Mouse (Mus musculus): ENCODE results near the gene Derl3. TPM values are rescaled to one million over a fixed set of nuclear protein-coding genes. Genes with fewer than 3 reads are reported as not detected.

Derl3 gene
- polyA plus RNA-seq, 1 experiment from 2014 or later: 0.64 TPM

- WGBS: 83% methylated on average over 15 of the region's 15 CpGs
- no peak for ATAC-seq
- Histone ChIP-seq H3K4me3 (ENCODE audit: low read length) (no peak within 1 kb of the TSS), H3K36me3 (ENCODE audit: control insufficient read depth, insufficient read depth, low read length) (no peaks in the 10 kb centered on the region), H3K4me1 (ENCODE audit: control insufficient read depth, insufficient read depth, low read depth, low read length) (peaks cover 2% of the 10 kb centered on the region; the same call in 1 of the 2 replicates), H3K9ac (ENCODE audit: low read depth, low read length) (no peak within 1 kb of the TSS), H3K27ac (ENCODE audit: low read depth, low read length) (no peak within 1 kb of the TSS), H3K27me3 (replicated peaks; ENCODE audit: control insufficient read depth, insufficient read depth, low read length) (no peaks in the 10 kb centered on the region), H3K4me2 (ENCODE audit: low read length) (no peak within 1 kb of the TSS; the same call in 1 of the 2 replicates), H3K9me3 (ENCODE audit: control insufficient read depth, low read length) (no peaks in the 10 kb centered on the region)
Observed at GRCm38 (mm10) chr10:75942736-75943477, 49.7 kb downstream of the Derl3 start, which contains the start of gene Vpreb3. Vpreb3 (plus strand) TSS chr10:75943057.

GRCm38 (mm10) chr10:75944066-75944772 is 51.0 kb downstream of the Derl3 start:
- ATAC-seq: no peak
- Histone ChIP-seq H3K4me1 (ENCODE audit: control insufficient read depth, insufficient read depth, low read depth, low read length) (peaks cover 2% of the 10 kb centered on the region; the same call in 1 of the 2 replicates), H3K9me3 (ENCODE audit: control insufficient read depth, low read length) (no peaks in the 10 kb centered on the region), H3K4me3 (ENCODE audit: low read length) (no peak overlapping the region), H3K4me2 (ENCODE audit: low read length) (no peak overlapping the region; the same call in 1 of the 2 replicates), H3K27me3 (replicated peaks; ENCODE audit: control insufficient read depth, insufficient read depth, low read length) (no peaks in the 10 kb centered on the region), H3K36me3 (ENCODE audit: control insufficient read depth, insufficient read depth, low read length) (no peaks in the 10 kb centered on the region), H3K27ac (ENCODE audit: low read depth, low read length) (no peak overlapping the region), H3K9ac (ENCODE audit: low read depth, low read length) (no peak overlapping the region)
- WGBS: 14% methylated on average over 11 of the region's 11 CpGs

GRCm38 (mm10) chr10:75945213-75945612 is 52.0 kb downstream of the Derl3 start:
- 89% methylated on average over 7 of the region's 7 CpGs for WGBS
- Histone ChIP-seq H3K36me3 (ENCODE audit: control insufficient read depth, insufficient read depth, low read length) (no peaks in the 10 kb centered on the region), H3K27me3 (replicated peaks; ENCODE audit: control insufficient read depth, insufficient read depth, low read length) (no peaks in the 10 kb centered on the region), H3K27ac (ENCODE audit: low read depth, low read length) (no peak overlapping the region), H3K9ac (ENCODE audit: low read depth, low read length) (no peak overlapping the region), H3K9me3 (ENCODE audit: control insufficient read depth, low read length) (no peaks in the 10 kb centered on the region), H3K4me1 (ENCODE audit: control insufficient read depth, insufficient read depth, low read depth, low read length) (peaks cover 2% of the 10 kb centered on the region; the same call in 1 of the 2 replicates), H3K4me2 (ENCODE audit: low read length) (no peak overlapping the region), H3K4me3 (ENCODE audit: low read length) (no peak overlapping the region)
- no peak for ATAC-seq

Other genes with a start within 250 kb of the Derl3 start
- gene Susd2, start 249.4 kb upstream of the Derl3 start, polyA plus RNA-seq (2015; fragmentation: Nextera tagmentation; extraction: Ambion mirVana): 10.5 and 11.9 TPM in 2 replicates
- gene Cabin1, start 129.1 kb upstream of the Derl3 start, polyA plus RNA-seq (2015; fragmentation: Nextera tagmentation; extraction: Ambion mirVana): 30.9 and 35.5 TPM in 2 replicates
- 73.5 and 89.1 TPM in 2 replicates for gene Ddt, start 120.0 kb upstream of the Derl3 start, polyA plus RNA-seq (2015; fragmentation: Nextera tagmentation; extraction: Ambion mirVana)
- 0.50 TPM in 1 of 2 replicates, not detected in the other for gene Gm20441, start 112.5 kb upstream of the Derl3 start, polyA plus RNA-seq (2015; fragmentation: Nextera tagmentation; extraction: Ambion mirVana)
- gene Gstt3, start 112.0 kb upstream of the Derl3 start, polyA plus RNA-seq (2015; fragmentation: Nextera tagmentation; extraction: Ambion mirVana): 1.4 and 1.5 TPM in 2 replicates
- gene Gstt1, start 94.8 kb upstream of the Derl3 start, polyA plus RNA-seq (2015; fragmentation: Nextera tagmentation; extraction: Ambion mirVana): 18.8 and 21.9 TPM in 2 replicates
- gene Gstt4, start 70.9 kb upstream of the Derl3 start, polyA plus RNA-seq (2015; fragmentation: Nextera tagmentation; extraction: Ambion mirVana): not detected in 2 replicates
- gene Gstt2, start 56.0 kb upstream of the Derl3 start, polyA plus RNA-seq (2015; fragmentation: Nextera tagmentation; extraction: Ambion mirVana): 7.9 and 8.5 TPM in 2 replicates
- gene Mif, start 33.2 kb upstream of the Derl3 start, polyA plus RNA-seq (2015; fragmentation: Nextera tagmentation; extraction: Ambion mirVana): 1,592 and 1,680 TPM in 2 replicates
- gene Smarcb1, start 28.2 kb downstream of the Derl3 start, polyA plus RNA-seq (2015; fragmentation: Nextera tagmentation; extraction: Ambion mirVana): 252 TPM in 2 replicates
- gene Chchd10, start 39.7 kb downstream of the Derl3 start, polyA plus RNA-seq (2015; fragmentation: Nextera tagmentation; extraction: Ambion mirVana): 167 and 218 TPM in 2 replicates
- 13.6 and 16.6 TPM in 2 replicates for gene Mmp11, start 43.1 kb downstream of the Derl3 start, polyA plus RNA-seq (2015; fragmentation: Nextera tagmentation; extraction: Ambion mirVana)
- gene Gm867, start 47.3 kb downstream of the Derl3 start, polyA plus RNA-seq (2015; fragmentation: Nextera tagmentation; extraction: Ambion mirVana): 0.74 and 1.5 TPM in 2 replicates
- gene Vpreb3, start 49.6 kb downstream of the Derl3 start, polyA plus RNA-seq (2015; fragmentation: Nextera tagmentation; extraction: Ambion mirVana): 0.35 and 0.64 TPM in 2 replicates
- 0.05 TPM in 1 of 2 replicates, not detected in the other for gene Gm5134, start 61.1 kb downstream of the Derl3 start, polyA plus RNA-seq (2015; fragmentation: Nextera tagmentation; extraction: Ambion mirVana)
- 10.3 and 12.3 TPM in 2 replicates for gene Zfp280b, start 139.2 kb downstream of the Derl3 start, polyA plus RNA-seq (2015; fragmentation: Nextera tagmentation; extraction: Ambion mirVana)
- 0.07 TPM in 1 of 2 replicates, not detected in the other for gene Slc5a4b, start 217.5 kb downstream of the Derl3 start, polyA plus RNA-seq (2015; fragmentation: Nextera tagmentation; extraction: Ambion mirVana)

All from hindbrain, embryonic 16.5 days (tissue).